Mouse (Mus musculus): ENCODE measurements around the gene Rpl12.

- TF ChIP-seq CTCF (IDR thresholded peaks at IDR 0.05; ENCODE audit: borderline replicate concordance, extremely low read depth, insufficient read depth, insufficient read length) (peak; percentile 37; the same call in 1 of the 2 replicates), POLR2A (IDR thresholded peaks at IDR 0.05; ENCODE audit: borderline replicate concordance, extremely low read depth, insufficient read depth, insufficient read length, poor library complexity, severe bottlenecking) (no peak)
Observed at GRCm38 (mm10) chr2:32990167-32990832, 28.9 kb downstream of the Rpl12 start.
